Mouse (Mus musculus) myocyte (in vitro differentiated cells): Measurements from ENCODE around the gene Sema7a.

Experiments used
- MAX ChIP-seq: IDR thresholded peaks from one replicate; pipeline ENCODE4 v1.6.1; 2011; ENCODE audit warnings: low read depth, mild to moderate bottlenecking, control low read depth
- POLR2A ChIP-seq: IDR thresholded peaks from one replicate; pipeline ENCODE4 v1.6.1; 2011; ENCODE audit warnings: low read depth, mild to moderate bottlenecking, control low read depth, moderate library complexity; ENCODE audit not compliant: insufficient read length
- TCF12 ChIP-seq: IDR thresholded peaks from one replicate; pipeline ENCODE4 v1.6.1; 2011; ENCODE audit warnings: mild to moderate bottlenecking, control low read depth; ENCODE audit not compliant: poor library complexity, insufficient read depth, severe bottlenecking
- USF1 ChIP-seq: IDR thresholded peaks from one replicate; pipeline ENCODE4 v1.6.1; 2011; ENCODE audit warnings: low read depth, mild to moderate bottlenecking, control low read depth, moderate library complexity

- TF ChIP-seq POLR2A (no peak), USF1 (no peak), MAX (no peak), TCF12 (no peak)
Measured at GRCm38 (mm10) chr9:57963998-57964395, 24.1 kb downstream of the Sema7a start.
